Mouse (Mus musculus) erythroblast, embryonic 14.5 days (primary cell): ENCODE results near the gene Tbck. TPM values are rescaled to one million over a fixed set of nuclear protein-coding genes. Genes with fewer than 3 reads are reported as not detected.

Experiments
- H3K27me3 ChIP-seq: 2 replicates; pipeline ENCODE4 v1.6.1; 2012; ENCODE audit warnings: inconsistent platforms; ENCODE audit not compliant: control insufficient read depth
- H3K36me3 ChIP-seq: 2 replicates; pipeline ENCODE4 v1.6.1; 2012; ENCODE audit warnings: mild to moderate bottlenecking, inconsistent platforms; ENCODE audit not compliant: control insufficient read depth
- H3K4me1 ChIP-seq: 2 replicates; pipeline ENCODE4 v1.6.1; 2012; ENCODE audit warnings: inconsistent platforms; ENCODE audit not compliant: control insufficient read depth
- H3K4me3 ChIP-seq: replicated peaks from 2 replicates; pipeline ENCODE3; 2012; ENCODE audit warnings: moderate library complexity, mild to moderate bottlenecking, inconsistent platforms
- H3K9me3 ChIP-seq: 2 replicates; pipeline ENCODE4 v1.6.1; 2012; ENCODE audit warnings: low read length, inconsistent platforms, mixed read lengths; ENCODE audit not compliant: control insufficient read depth
- GATA1 ChIP-seq: IDR thresholded peaks from 2 replicates; pipeline ENCODE4 v1.6.1; 2012; ENCODE audit warnings: low read length, inconsistent platforms, mixed read lengths
- TAL1 ChIP-seq: IDR thresholded peaks from 3 replicates; pipeline ENCODE4 v1.6.1; 2012; ENCODE audit warnings: low read length, inconsistent platforms, mixed read lengths
- polyA plus RNA-seq: library from polyadenylated mRNA; stranded (reverse); fragments of >175 nt; gene quantifications from 2 replicates; pipeline ENCODE4 v1.2.3, GENCODE M21; 2012

Gene Tbck
- polyA plus RNA-seq, 1 experiment, result 0.04 TPM

GRCm38 (mm10) chr3:132871318-132871904, 187.5 kb downstream of the Tbck start:
- TF ChIP-seq GATA1 (no peak), TAL1 (no peak)
- H3K4me3 ChIP-seq, result no peak overlapping the region
- H3K36me3 ChIP-seq, result no peaks in the 10 kb centered on the region
- no peaks in the 10 kb centered on the region for H3K27me3 ChIP-seq
- no peaks in the 10 kb centered on the region for H3K4me1 ChIP-seq
- H3K9me3 ChIP-seq, result no peaks in the 10 kb centered on the region

- no peak overlapping the region for H3K4me3 ChIP-seq
- H3K4me1 ChIP-seq, result no peaks in the 10 kb centered on the region
- TF ChIP-seq TAL1 (no peak), GATA1 (no peak)
- H3K9me3 ChIP-seq, result no peaks in the 10 kb centered on the region
- no peaks in the 10 kb centered on the region for H3K27me3 ChIP-seq
- H3K36me3 ChIP-seq, result no peaks in the 10 kb centered on the region
Observed at GRCm38 (mm10) chr3:132873251-132873650, 189.3 kb downstream of the Tbck start.

DNA sequence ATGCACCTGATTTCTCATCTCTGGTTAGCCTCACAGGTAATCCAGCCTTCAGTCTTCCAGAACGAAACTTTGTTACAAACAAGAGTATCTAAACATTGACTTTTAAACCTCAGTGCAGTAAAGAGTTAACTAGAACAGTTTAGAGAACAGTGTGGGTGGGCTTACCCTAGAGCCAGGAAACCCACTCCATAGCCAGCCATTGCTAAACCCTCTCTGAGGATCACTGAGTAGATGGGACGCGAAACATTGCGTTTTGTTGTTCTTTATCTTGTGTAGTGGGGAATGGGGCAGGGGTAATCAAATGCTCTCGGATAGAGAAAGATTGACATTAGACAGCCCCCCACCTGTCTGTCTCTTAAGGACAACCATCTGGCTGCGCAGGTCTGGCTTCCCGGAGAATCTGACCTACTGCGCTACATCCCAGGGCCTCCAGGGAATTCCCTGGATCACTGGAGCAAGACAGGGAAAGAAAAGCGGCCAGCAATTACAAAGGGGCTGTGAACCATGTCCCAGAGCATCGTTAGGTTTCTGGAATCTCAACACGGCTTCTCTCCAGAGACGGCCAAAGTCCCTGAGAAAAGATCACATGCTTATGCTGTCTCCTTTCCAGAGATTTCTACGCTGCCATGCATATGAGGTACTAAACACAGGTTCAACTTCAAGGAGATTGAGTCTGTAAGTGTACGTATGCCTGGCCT, 192.2 kb downstream of the Tbck start:
- Histone ChIP-seq H3K4me3 (no peak overlapping the region), H3K9me3 (no peaks in the 10 kb centered on the region), H3K36me3 (no peaks in the 10 kb centered on the region), H3K27me3 (no peaks in the 10 kb centered on the region), H3K4me1 (no peaks in the 10 kb centered on the region)
- no peak for TF ChIP-seq TAL1
- no peak for TF ChIP-seq GATA1

GRCm38 (mm10) chr3:132876933-132877676, 193.2 kb downstream of the Tbck start:
- no peaks in the 10 kb centered on the region for H3K9me3 ChIP-seq
- TF ChIP-seq GATA1, result no peak
- TF ChIP-seq TAL1, result no peak
- no peak overlapping the region for H3K4me3 ChIP-seq
- H3K27me3 ChIP-seq, result no peaks in the 10 kb centered on the region
- H3K36me3 ChIP-seq, result no peaks in the 10 kb centered on the region
- H3K4me1 ChIP-seq, result no peaks in the 10 kb centered on the region

DNA sequence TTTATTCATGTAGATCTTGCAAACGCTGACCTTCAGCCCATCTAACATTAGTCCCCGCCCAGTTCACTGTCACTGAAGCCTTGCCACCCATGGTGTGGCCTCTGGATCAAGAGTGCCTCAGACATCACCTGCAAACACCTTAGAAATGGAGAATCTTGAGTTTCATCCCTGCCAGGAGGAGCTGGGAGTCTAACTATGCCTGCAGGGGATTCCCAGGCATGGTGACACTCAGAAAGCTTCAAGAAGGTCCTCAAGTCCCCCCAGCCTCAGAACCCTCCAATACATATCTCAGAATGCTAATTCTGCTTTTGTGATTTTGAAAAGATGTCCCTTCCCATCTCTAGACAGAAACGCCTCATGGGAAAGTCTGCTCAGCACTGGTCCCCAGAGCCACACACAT, 196.4 kb downstream of the Tbck start:
- TF ChIP-seq TAL1 (no peak), GATA1 (no peak)
- Histone ChIP-seq H3K27me3 (no peaks in the 10 kb centered on the region), H3K4me3 (no peak overlapping the region)

DNA sequence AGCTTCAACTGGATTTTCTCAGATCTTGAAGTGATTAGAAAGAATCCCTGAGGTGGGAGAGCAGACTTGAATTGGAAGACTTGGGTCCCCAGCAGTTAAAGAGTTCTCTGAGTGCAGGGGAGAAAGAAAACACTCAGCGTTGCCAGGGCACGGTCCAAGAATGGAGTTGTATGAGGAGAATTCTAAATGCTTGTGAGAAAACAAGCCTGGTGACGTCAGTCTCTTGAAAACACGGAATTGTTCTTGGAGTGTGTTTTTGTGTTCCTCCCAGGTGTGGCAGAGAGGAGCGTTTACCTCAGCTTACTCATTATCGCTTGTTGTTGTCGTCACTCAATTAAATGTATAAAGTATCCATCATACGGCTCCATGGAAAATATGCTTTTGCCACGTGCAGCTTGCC, 196.9 kb downstream of the Tbck start:
- no peak for TF ChIP-seq TAL1
- no peak for TF ChIP-seq GATA1
- Histone ChIP-seq H3K36me3 (no peaks in the 10 kb centered on the region), H3K4me3 (no peak overlapping the region), H3K27me3 (no peaks in the 10 kb centered on the region), H3K9me3 (no peaks in the 10 kb centered on the region), H3K4me1 (no peaks in the 10 kb centered on the region)

More for the DNA sequence above, 196.4 kb downstream of the Tbck start:
- no peaks in the 10 kb centered on the region for H3K4me1 ChIP-seq
- no peaks in the 10 kb centered on the region for H3K36me3 ChIP-seq
- no peaks in the 10 kb centered on the region for H3K9me3 ChIP-seq

DNA sequence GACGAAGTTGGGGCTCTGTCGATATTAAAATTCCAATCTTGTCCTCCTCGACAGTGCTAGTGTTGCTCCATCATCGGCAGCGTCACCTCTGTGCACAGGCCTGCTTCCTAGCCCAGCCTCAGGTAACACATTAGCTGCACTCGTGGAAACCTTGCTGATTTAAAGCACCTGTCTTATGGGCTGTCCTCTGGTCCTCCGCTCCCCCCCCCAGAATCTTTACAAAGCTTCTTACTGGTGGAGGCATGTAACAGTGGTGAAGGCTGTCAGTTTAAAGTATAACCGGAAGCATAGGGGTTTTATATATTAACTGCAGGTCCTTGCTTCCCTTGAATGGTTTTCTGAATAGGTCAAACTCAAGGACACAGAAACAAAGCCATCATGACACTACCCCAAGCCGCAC, 199.3 kb downstream of the Tbck start:
- Histone ChIP-seq H3K9me3 (no peaks in the 10 kb centered on the region), H3K4me3 (no peak overlapping the region), H3K36me3 (no peaks in the 10 kb centered on the region), H3K27me3 (no peaks in the 10 kb centered on the region), H3K4me1 (peaks cover 10% of the 10 kb centered on the region)
- TF ChIP-seq TAL1, result no peak
- no peak for TF ChIP-seq GATA1

- H3K36me3 ChIP-seq, result no peaks in the 10 kb centered on the region
- H3K27me3 ChIP-seq, result no peaks in the 10 kb centered on the region
- TF ChIP-seq GATA1 (no peak), TAL1 (no peak)
- H3K4me1 ChIP-seq, result peaks cover 10% of the 10 kb centered on the region
- H3K9me3 ChIP-seq, result no peaks in the 10 kb centered on the region
- H3K4me3 ChIP-seq, result no peak overlapping the region
Observed at GRCm38 (mm10) chr3:132884459-132884858, 200.5 kb downstream of the Tbck start.

- no peak overlapping the region for H3K4me3 ChIP-seq
- no peaks in the 10 kb centered on the region for H3K36me3 ChIP-seq
- H3K9me3 ChIP-seq, result no peaks in the 10 kb centered on the region
- no peak for TF ChIP-seq TAL1
- TF ChIP-seq GATA1, result no peak
- H3K27me3 ChIP-seq, result no peaks in the 10 kb centered on the region
- peaks cover 10% of the 10 kb centered on the region for H3K4me1 ChIP-seq
Observed at GRCm38 (mm10) chr3:132886419-132887050, 202.6 kb downstream of the Tbck start.
